Mouse (Mus musculus): ENCODE measurements around the gene Arhgef33. TPM values are rescaled to one million over a fixed set of nuclear protein-coding genes. Genes with fewer than 3 reads are reported as not detected.
"Not testable (repeated sequence)": the region's sequence is repeated elsewhere in the genome, so short reads cannot be mapped to it uniquely, and the experiment has no call there.

Gene Arhgef33
- polyA plus RNA-seq, 1 experiment from 2014 or later: 1.7 TPM

GRCm38 (mm10) chr17:80360245-80360644 is 53.0 kb downstream of the Arhgef33 start:
- WGBS: 78% methylated on average over 8 of the region's 8 CpGs
- no peaks in the 10 kb centered on the region for H3K9me3 ChIP-seq (ENCODE audit: control insufficient read depth, low read length)
- no peak overlapping the region for H3K4me2 ChIP-seq (ENCODE audit: low read depth, low read length)
- H3K9ac ChIP-seq (ENCODE audit: low read depth, low read length): no peak overlapping the region
- H3K27ac ChIP-seq (replicated peaks; ENCODE audit: low read depth, low read length): no peak overlapping the region
- no peaks in the 10 kb centered on the region for H3K27me3 ChIP-seq (replicated peaks; ENCODE audit: control insufficient read depth, insufficient read depth, low read length)
- H3K4me1 ChIP-seq (ENCODE audit: control insufficient read depth, insufficient read depth, low read length): no peaks in the 10 kb centered on the region
- ATAC-seq (ENCODE audit: low read depth) (no peak), DNase-seq (ENCODE audit: low spot score) (no peak)
- H3K4me3 ChIP-seq (ENCODE audit: low read depth, low read length): no peak overlapping the region
- no peaks in the 10 kb centered on the region for H3K36me3 ChIP-seq (ENCODE audit: control insufficient read depth, insufficient read depth, low read length)

GRCm38 (mm10) chr17:80367276-80367675 is 60.1 kb downstream of the Arhgef33 start:
- WGBS: 86% methylated on average over 5 of the region's 5 CpGs
- Histone ChIP-seq H3K4me1 (ENCODE audit: control insufficient read depth, insufficient read depth, low read length) (no peaks in the 10 kb centered on the region), H3K9ac (ENCODE audit: low read depth, low read length) (no peak overlapping the region), H3K27me3 (replicated peaks; ENCODE audit: control insufficient read depth, insufficient read depth, low read length) (no peaks in the 10 kb centered on the region), H3K27ac (replicated peaks; ENCODE audit: low read depth, low read length) (no peak overlapping the region), H3K36me3 (ENCODE audit: control insufficient read depth, insufficient read depth, low read length) (no peaks in the 10 kb centered on the region), H3K4me2 (ENCODE audit: low read depth, low read length) (no peak overlapping the region), H3K9me3 (ENCODE audit: control insufficient read depth, low read length) (no peaks in the 10 kb centered on the region), H3K4me3 (ENCODE audit: low read depth, low read length) (no peak overlapping the region)
- DNase-seq (ENCODE audit: low spot score) (no peak), ATAC-seq (ENCODE audit: low read depth) (no peak)

GRCm38 (mm10) chr17:80368606-80369005 is 61.4 kb downstream of the Arhgef33 start:
- Histone ChIP-seq H3K9me3 (ENCODE audit: control insufficient read depth, low read length) (no peaks in the 10 kb centered on the region), H3K4me3 (ENCODE audit: low read depth, low read length) (no peak overlapping the region), H3K27ac (replicated peaks; ENCODE audit: low read depth, low read length) (no peak overlapping the region), H3K4me1 (ENCODE audit: control insufficient read depth, insufficient read depth, low read length) (peaks cover 6% of the 10 kb centered on the region; the same call in 1 of the 2 replicates), H3K27me3 (replicated peaks; ENCODE audit: control insufficient read depth, insufficient read depth, low read length) (no peaks in the 10 kb centered on the region), H3K4me2 (ENCODE audit: low read depth, low read length) (no peak overlapping the region), H3K36me3 (ENCODE audit: control insufficient read depth, insufficient read depth, low read length) (no peaks in the 10 kb centered on the region), H3K9ac (ENCODE audit: low read depth, low read length) (no peak overlapping the region)
- 89% methylated on average over 9 of the region's 9 CpGs for WGBS
- ATAC-seq (ENCODE audit: low read depth): no peak
- no peak for DNase-seq (ENCODE audit: low spot score)

GRCm38 (mm10) chr17:80372989-80373725 is 66.0 kb downstream of the Arhgef33 start, which contains the start of gene Gm10190:
TSS of gene Gm10190 (minus strand) at chr17:80373541.
- peak within 1 kb of the TSS; percentile 77 for H3K27ac ChIP-seq (replicated peaks; ENCODE audit: low read depth, low read length)
- peaks cover 6% of the 10 kb centered on the region; the same call in 1 of the 2 replicates for H3K4me1 ChIP-seq (ENCODE audit: control insufficient read depth, insufficient read depth, low read length)
- no peaks in the 10 kb centered on the region for H3K9me3 ChIP-seq (ENCODE audit: control insufficient read depth, low read length)
- peak within 1 kb of the TSS; percentile 82 for H3K9ac ChIP-seq (ENCODE audit: low read depth, low read length)
- ATAC-seq (ENCODE audit: low read depth): peak; percentile 99
- peak within 1 kb of the TSS; percentile 89 for H3K4me2 ChIP-seq (ENCODE audit: low read depth, low read length)
- H3K36me3 ChIP-seq (ENCODE audit: control insufficient read depth, insufficient read depth, low read length): no peaks in the 10 kb centered on the region
- DNase-seq (ENCODE audit: low spot score): peak; percentile 98
- WGBS: 3% methylated on average over 12 of the region's 102 CpGs
- no peaks in the 10 kb centered on the region; the same call in 1 of the 2 replicates for H3K27me3 ChIP-seq (replicated peaks; ENCODE audit: control insufficient read depth, insufficient read depth, low read length)
- peak within 1 kb of the TSS; percentile 51 for H3K4me3 ChIP-seq (ENCODE audit: low read depth, low read length)

- DNase-seq (ENCODE audit: low spot score) (no peak), ATAC-seq (ENCODE audit: low read depth) (peak; percentile 80)
- peak overlapping the region; percentile 77; the same call in 1 of the 2 replicates for H3K27ac ChIP-seq (replicated peaks; ENCODE audit: low read depth, low read length)
- peaks cover 6% of the 10 kb centered on the region; the same call in 1 of the 2 replicates for H3K4me1 ChIP-seq (ENCODE audit: control insufficient read depth, insufficient read depth, low read length)
- H3K4me2 ChIP-seq (ENCODE audit: low read depth, low read length): peak overlapping the region; percentile 89
- WGBS: 22% methylated on average over 24 of the region's 29 CpGs
- H3K27me3 ChIP-seq (replicated peaks; ENCODE audit: control insufficient read depth, insufficient read depth, low read length): no peaks in the 10 kb centered on the region; the same call in 1 of the 2 replicates
- no peaks in the 10 kb centered on the region for H3K9me3 ChIP-seq (ENCODE audit: control insufficient read depth, low read length)
- no peaks in the 10 kb centered on the region for H3K36me3 ChIP-seq (ENCODE audit: control insufficient read depth, insufficient read depth, low read length)
- peak overlapping the region; percentile 82 for H3K9ac ChIP-seq (ENCODE audit: low read depth, low read length)
- peak overlapping the region; percentile 51 for H3K4me3 ChIP-seq (ENCODE audit: low read depth, low read length)
Observed at GRCm38 (mm10) chr17:80373726-80374096, 66.5 kb downstream of the Arhgef33 start.

- not testable (repeated sequence) for H3K4me1 ChIP-seq (ENCODE audit: control insufficient read depth, insufficient read depth, low read length); H3K4me2 ChIP-seq (ENCODE audit: low read depth, low read length); H3K36me3 ChIP-seq (ENCODE audit: control insufficient read depth, insufficient read depth, low read length); ATAC-seq (ENCODE audit: low read depth); H3K27me3 ChIP-seq (replicated peaks; ENCODE audit: control insufficient read depth, insufficient read depth, low read length); H3K9me3 ChIP-seq (ENCODE audit: control insufficient read depth, low read length); DNase-seq (ENCODE audit: low spot score); H3K9ac ChIP-seq (ENCODE audit: low read depth, low read length); H3K27ac ChIP-seq (replicated peaks; ENCODE audit: low read depth, low read length); H3K4me3 ChIP-seq (ENCODE audit: low read depth, low read length)
Observed at GRCm38 (mm10) chr17:80378386-80378785, 71.2 kb downstream of the Arhgef33 start.

GRCm38 (mm10) chr17:80385671-80386070 is 78.5 kb downstream of the Arhgef33 start:
- no peaks in the 10 kb centered on the region for H3K36me3 ChIP-seq (ENCODE audit: control insufficient read depth, insufficient read depth, low read length)
- ATAC-seq (ENCODE audit: low read depth) (no peak), DNase-seq (ENCODE audit: low spot score) (no peak)
- no peak overlapping the region for H3K9ac ChIP-seq (ENCODE audit: low read depth, low read length)
- no peaks in the 10 kb centered on the region for H3K9me3 ChIP-seq (ENCODE audit: control insufficient read depth, low read length)
- H3K27me3 ChIP-seq (replicated peaks; ENCODE audit: control insufficient read depth, insufficient read depth, low read length): no peaks in the 10 kb centered on the region
- H3K4me3 ChIP-seq (ENCODE audit: low read depth, low read length): no peak overlapping the region
- 56% methylated on average over 1 of the region's 1 CpGs for WGBS
- no peak overlapping the region for H3K4me2 ChIP-seq (ENCODE audit: low read depth, low read length)
- H3K27ac ChIP-seq (replicated peaks; ENCODE audit: low read depth, low read length): no peak overlapping the region
- H3K4me1 ChIP-seq (ENCODE audit: control insufficient read depth, insufficient read depth, low read length): no peaks in the 10 kb centered on the region

- Histone ChIP-seq H3K27me3 (replicated peaks; ENCODE audit: control insufficient read depth, insufficient read depth, low read length) (no peaks in the 10 kb centered on the region), H3K4me2 (ENCODE audit: low read depth, low read length) (no peak overlapping the region), H3K9ac (ENCODE audit: low read depth, low read length) (no peak overlapping the region), H3K27ac (replicated peaks; ENCODE audit: low read depth, low read length) (no peak overlapping the region), H3K9me3 (ENCODE audit: control insufficient read depth, low read length) (no peaks in the 10 kb centered on the region), H3K4me1 (ENCODE audit: control insufficient read depth, insufficient read depth, low read length) (no peaks in the 10 kb centered on the region; the same call in 1 of the 2 replicates), H3K36me3 (ENCODE audit: control insufficient read depth, insufficient read depth, low read length) (no peaks in the 10 kb centered on the region), H3K4me3 (ENCODE audit: low read depth, low read length) (no peak overlapping the region)
- DNase-seq (ENCODE audit: low spot score): no peak
- no peak for ATAC-seq (ENCODE audit: low read depth)
- WGBS: 64% methylated on average over 10 of the region's 10 CpGs
Observed at GRCm38 (mm10) chr17:80390024-80390423, 82.8 kb downstream of the Arhgef33 start.
